Mouse (Mus musculus) midbrain, embryonic 16.5 days (tissue): ENCODE data around the gene Pla2g2c. TPM values are rescaled to one million over a fixed set of nuclear protein-coding genes. Genes with fewer than 3 reads are reported as not detected.
A peak's percentile ranks its signal among the peaks of the same experiment; 100 is the strongest.

Experiments
- ATAC-seq: fragments of 200-750 bp; cut with Nextera tagmentation; 2 replicates; pipeline ENCODE4 v1.8.0; 2017; ENCODE audit warnings: moderate TSS enrichment
- H3K27ac ChIP-seq: fragments of 300-500 bp; sonication (generic); 2 replicates; pipeline ENCODE4 v1.5.1; 2014; ENCODE audit warnings: mild to moderate bottlenecking, low read length, mixed read lengths
- H3K27me3 ChIP-seq: fragments of 300-500 bp; sonication (generic); 2 replicates; pipeline ENCODE4 v1.6.1; 2014; ENCODE audit warnings: low read depth, low read length, mixed read lengths; ENCODE audit not compliant: control insufficient read depth, insufficient read depth
- H3K36me3 ChIP-seq: fragments of 300-500 bp; sonication (generic); 2 replicates; pipeline ENCODE4 v1.6.1; 2014; ENCODE audit warnings: mild to moderate bottlenecking, low read length, moderate library complexity, mixed read lengths; ENCODE audit not compliant: control insufficient read depth, insufficient read depth
- H3K4me1 ChIP-seq: fragments of 300-500 bp; sonication (generic); 2 replicates; pipeline ENCODE4 v1.6.1; 2014; ENCODE audit warnings: mild to moderate bottlenecking, low read length, mixed read lengths; ENCODE audit not compliant: control insufficient read depth, insufficient read depth
- H3K4me2 ChIP-seq: fragments of 300-500 bp; sonication (generic); 2 replicates; pipeline ENCODE4 v1.6.1; 2014; ENCODE audit warnings: mild to moderate bottlenecking, low read length, mixed read lengths
- H3K4me3 ChIP-seq: fragments of 300-500 bp; sonication (generic); 2 replicates; pipeline ENCODE4 v1.5.1; 2014; ENCODE audit warnings: low read depth, mild to moderate bottlenecking, low read length, moderate library complexity, mixed read lengths
- H3K9ac ChIP-seq: fragments of 300-500 bp; sonication (generic); 2 replicates; pipeline ENCODE4 v1.6.1; 2014; ENCODE audit warnings: low read depth, low read length, mixed read lengths
- H3K9me3 ChIP-seq: fragments of 300-500 bp; sonication (generic); replicated peaks from 2 replicates; pipeline ENCODE4 v1.6.1; 2014; ENCODE audit warnings: mild to moderate bottlenecking, low read length, mixed read lengths; ENCODE audit not compliant: control insufficient read depth, poor library complexity, severe bottlenecking
- WGBS: fragments of 180-500 bp; shearing (Covaris S2); extraction: QIAGEN DNeasy Blood & Tissue Kit; methylation state at CpG from one replicate; pipeline ENCODE4 v1.1.7; 2014; 5-methylcytosine and 5-hydroxymethylcytosine counted together
- polyA plus RNA-seq: library from polyadenylated mRNA; unstranded; fragments of >200 nt; fragmentation: Nextera tagmentation; extraction: Ambion mirVana; gene quantifications from 2 replicates; pipeline ENCODE4 v1.2.1, GENCODE M21; 2015

Pla2g2c gene
- polyA plus RNA-seq, 1 experiment from 2014 or later = 0.25 TPM

DNA sequence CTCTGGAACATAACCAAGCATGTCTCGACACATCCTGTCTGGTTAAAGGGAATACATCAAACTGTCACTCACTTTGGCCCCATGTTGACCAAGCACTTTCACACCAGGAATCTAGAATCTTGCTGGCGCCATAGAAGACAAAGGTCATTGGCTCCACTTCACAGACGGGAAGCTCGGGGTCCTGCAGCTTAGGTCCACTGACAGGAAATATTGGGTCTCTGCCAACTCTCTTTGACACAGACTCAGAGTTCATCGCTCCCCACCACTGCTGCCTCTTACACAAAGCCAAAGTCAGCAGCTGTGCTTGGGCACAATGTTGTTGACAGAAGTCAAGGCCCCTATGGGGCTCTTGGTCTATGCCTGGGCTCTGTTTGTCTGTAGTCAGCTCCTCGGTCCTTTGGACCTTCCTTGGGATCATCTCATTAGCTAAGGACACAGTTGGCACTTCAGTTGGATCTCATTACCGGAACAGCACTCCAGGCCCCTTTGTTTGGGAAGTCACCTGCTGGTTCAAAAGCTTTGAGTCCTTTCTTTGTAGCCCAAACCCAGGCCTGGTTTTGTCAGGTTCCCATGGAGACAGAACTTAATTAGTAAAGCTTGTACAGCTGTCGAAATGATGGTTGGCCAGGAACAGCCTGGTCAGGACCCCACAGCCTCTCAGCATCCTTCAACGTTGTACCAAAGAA is 4.6 kb downstream of the Pla2g2c start:
- no peak overlapping the region for H3K27ac ChIP-seq
- WGBS = 19% methylated on average over 9 of the region's 9 CpGs
- peak; percentile 74 for ATAC-seq

GRCm38 (mm10) chr4:138734105-138734504 is 9.5 kb downstream of the Pla2g2c start:
- H3K36me3 ChIP-seq = no peaks in the 10 kb centered on the region
- H3K27me3 ChIP-seq = no peaks in the 10 kb centered on the region
- no peak for ATAC-seq
- no peak overlapping the region for H3K27ac ChIP-seq
- no peak overlapping the region for H3K9ac ChIP-seq
- H3K4me3 ChIP-seq = no peak overlapping the region
- H3K9me3 ChIP-seq = no peaks in the 10 kb centered on the region
- peaks cover 6% of the 10 kb centered on the region for H3K4me1 ChIP-seq
- no peak overlapping the region for H3K4me2 ChIP-seq
- WGBS = 86% methylated on average over 7 of the region's 7 CpGs

More for the DNA sequence above, 4.6 kb downstream of the Pla2g2c start:
- Histone ChIP-seq H3K36me3 (no peaks in the 10 kb centered on the region), H3K4me3 (no peak overlapping the region), H3K9me3 (no peaks in the 10 kb centered on the region), H3K4me2 (no peak overlapping the region), H3K27me3 (no peaks in the 10 kb centered on the region), H3K4me1 (peaks cover 17% of the 10 kb centered on the region), H3K9ac (no peak overlapping the region)

DNA sequence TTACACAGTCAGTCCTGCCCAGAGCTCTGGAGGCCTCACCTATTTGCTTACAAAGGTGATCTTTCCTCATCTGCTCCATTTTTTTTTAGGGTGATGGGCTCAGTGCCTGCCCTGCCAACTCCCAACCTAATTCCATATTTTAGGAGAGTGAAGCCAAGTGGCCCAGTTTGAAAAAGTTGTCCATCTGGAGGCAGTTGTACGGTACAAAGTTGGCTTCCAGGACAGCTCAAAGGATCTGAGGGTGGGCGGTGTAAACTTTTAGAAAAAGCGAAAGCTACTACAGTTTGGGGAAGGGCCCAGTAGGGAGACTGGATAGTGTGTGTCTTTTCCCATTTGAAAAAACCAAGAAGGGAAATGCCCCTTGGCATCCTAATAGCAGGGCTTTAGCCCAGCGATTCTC is 10.3 kb downstream of the Pla2g2c start:
- Histone ChIP-seq H3K36me3 (no peaks in the 10 kb centered on the region), H3K27ac (no peak overlapping the region), H3K27me3 (no peaks in the 10 kb centered on the region), H3K4me3 (no peak overlapping the region), H3K9ac (no peak overlapping the region), H3K4me1 (peaks cover 9% of the 10 kb centered on the region), H3K4me2 (no peak overlapping the region), H3K9me3 (no peaks in the 10 kb centered on the region)
- 92% methylated on average over 4 of the region's 4 CpGs for WGBS
- no peak for ATAC-seq

- no peaks in the 10 kb centered on the region for H3K9me3 ChIP-seq
- no peak within 1 kb of the TSS for H3K4me2 ChIP-seq
- H3K27me3 ChIP-seq = no peaks in the 10 kb centered on the region
- H3K4me3 ChIP-seq = no peak within 1 kb of the TSS
- no peaks in the 10 kb centered on the region for H3K36me3 ChIP-seq
- peaks cover 9% of the 10 kb centered on the region for H3K4me1 ChIP-seq
- WGBS = 70% methylated on average over 7 of the region's 7 CpGs
- no peak within 1 kb of the TSS; the same call in 1 of the 2 replicates for H3K9ac ChIP-seq
- no peak within 1 kb of the TSS for H3K27ac ChIP-seq
- no peak for ATAC-seq
Measured at GRCm38 (mm10) chr4:138737031-138737430, 12.4 kb downstream of the Pla2g2c start, which contains the start of gene Ubxn10. Gene Ubxn10 (minus strand): TSS chr4:138737167.

DNA sequence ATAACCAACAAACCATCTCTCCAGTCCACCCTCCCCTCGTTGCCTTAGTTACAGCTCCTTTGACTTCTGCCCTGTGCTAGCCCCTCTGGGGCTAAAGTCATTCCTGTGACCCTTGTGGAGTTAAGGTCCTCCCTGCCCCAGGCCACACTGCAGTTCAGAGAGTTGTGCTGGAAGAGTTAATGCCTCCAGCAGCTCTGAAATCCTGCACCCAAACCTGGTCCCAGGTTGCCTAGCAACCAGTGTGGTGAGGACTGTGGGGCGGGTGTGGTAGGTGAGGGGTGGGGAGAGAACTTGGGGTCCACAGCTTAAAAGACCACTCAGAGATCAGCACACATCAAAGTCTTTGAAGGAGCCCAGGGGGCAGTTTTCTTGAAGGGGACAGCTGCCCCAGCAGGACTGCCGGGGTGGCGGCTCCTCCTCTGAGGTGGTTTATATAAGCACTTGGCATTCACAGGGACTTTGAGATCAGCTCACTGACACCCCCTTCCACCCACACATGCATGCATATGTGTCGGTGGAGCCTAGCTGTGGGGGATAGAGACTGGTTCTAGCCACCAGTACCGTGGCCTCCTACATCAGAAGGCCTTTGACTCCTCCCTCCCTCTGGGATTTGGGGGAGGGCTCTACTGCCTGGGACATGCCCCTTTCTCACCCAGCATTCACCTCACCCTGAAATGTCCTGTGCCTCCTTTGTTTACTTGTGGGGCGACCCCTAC is 14.7 kb downstream of the Pla2g2c start:
- H3K4me2 ChIP-seq = no peak overlapping the region
- ATAC-seq = no peak

DNA sequence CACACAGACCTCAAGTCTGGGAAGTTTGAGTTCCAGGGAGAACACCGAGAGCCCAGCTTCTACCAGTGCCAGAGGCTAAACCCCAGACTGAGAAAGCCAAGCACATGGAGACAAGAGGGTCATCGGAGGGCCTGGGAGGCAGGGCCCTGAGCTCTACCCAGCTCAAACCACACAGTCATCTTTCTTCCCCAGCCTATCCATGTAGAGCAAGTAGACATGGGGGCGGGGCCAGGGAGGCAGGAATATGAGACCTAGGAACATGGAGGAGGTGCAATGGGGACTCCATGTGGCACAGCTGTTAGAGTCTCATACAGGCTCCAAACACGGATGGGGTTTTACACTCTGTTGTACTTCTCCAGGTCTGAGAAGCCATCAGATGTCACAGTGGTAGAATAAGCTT is 21.3 kb downstream of the Pla2g2c start:
- H3K4me2 ChIP-seq = no peak overlapping the region
- H3K9ac ChIP-seq = no peak overlapping the region
- no peak overlapping the region for H3K27ac ChIP-seq
- H3K4me1 ChIP-seq = 0 out of 2 replicates have a peak, but pooled peaks cover 7% of the 10 kb centered on the region
- H3K27me3 ChIP-seq = no peaks in the 10 kb centered on the region
- no peaks in the 10 kb centered on the region for H3K9me3 ChIP-seq
- no peak overlapping the region for H3K4me3 ChIP-seq
- 60% methylated on average over 4 of the region's 4 CpGs for WGBS
- ATAC-seq = no peak
- no peaks in the 10 kb centered on the region for H3K36me3 ChIP-seq

More for the DNA sequence above, 14.7 kb downstream of the Pla2g2c start:
- Histone ChIP-seq H3K9ac (no peak overlapping the region), H3K27me3 (no peaks in the 10 kb centered on the region), H3K27ac (no peak overlapping the region), H3K9me3 (no peaks in the 10 kb centered on the region), H3K36me3 (no peaks in the 10 kb centered on the region), H3K4me3 (no peak overlapping the region), H3K4me1 (peaks cover 9% of the 10 kb centered on the region)
- WGBS = 11% methylated on average over 7 of the region's 7 CpGs

DNA sequence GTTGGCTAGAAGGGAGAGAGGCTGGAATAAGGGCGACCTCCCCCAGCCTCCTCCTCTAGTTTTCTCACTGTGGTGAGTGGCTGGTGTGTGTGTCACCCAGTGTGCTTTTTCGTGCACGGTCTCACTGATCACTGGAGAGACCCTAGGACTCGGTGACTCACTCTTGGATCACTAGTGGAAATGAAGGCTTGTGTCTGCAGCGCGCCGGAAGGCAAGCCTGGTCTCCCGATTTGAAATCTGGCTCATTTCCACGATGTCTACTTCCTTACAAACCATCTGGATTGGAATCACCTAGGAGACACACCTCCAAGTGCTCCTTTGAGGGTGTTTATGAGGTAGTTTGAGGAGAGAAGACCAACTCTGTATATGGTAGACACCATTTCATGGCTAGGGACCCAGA is 22.3 kb downstream of the Pla2g2c start:
- H3K36me3 ChIP-seq = no peaks in the 10 kb centered on the region
- 91% methylated on average over 9 of the region's 9 CpGs for whole genome bisulfite sequencing
- no peak for ATAC-seq
- no peak overlapping the region for H3K4me3 ChIP-seq
- no peaks in the 10 kb centered on the region for H3K27me3 ChIP-seq
- no peak overlapping the region for H3K4me2 ChIP-seq
- H3K27ac ChIP-seq = no peak overlapping the region
- H3K9me3 ChIP-seq = no peaks in the 10 kb centered on the region
- no peak overlapping the region for H3K9ac ChIP-seq
- H3K4me1 ChIP-seq = 0 out of 2 replicates have a peak, but pooled peaks cover 7% of the 10 kb centered on the region

DNA sequence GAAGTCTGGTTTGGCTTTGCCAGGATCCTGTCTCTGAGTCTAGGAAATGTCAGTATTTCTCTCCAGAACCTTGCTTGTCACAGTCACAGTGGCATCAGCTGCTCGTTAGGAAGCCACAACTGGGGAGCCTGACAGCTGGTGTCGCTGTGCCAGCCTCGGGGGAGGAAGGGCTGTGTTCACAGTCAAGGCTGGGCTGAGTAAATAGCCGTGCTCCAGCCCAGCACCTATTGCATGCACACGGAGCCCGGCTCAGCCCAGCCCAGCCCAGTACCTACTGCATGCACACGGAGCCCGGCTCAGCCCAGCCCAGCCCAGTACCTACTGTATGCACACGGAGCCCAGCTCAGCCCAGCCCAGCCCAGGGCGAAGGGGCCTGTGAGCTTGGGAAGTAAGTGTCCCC is 23.3 kb downstream of the Pla2g2c start:
- H3K27ac ChIP-seq = 0 out of 2 replicates have a peak overlapping the region, but pooled peaks have one; percentile 17
- 0 out of 2 replicates have a peak, but pooled peaks cover 7% of the 10 kb centered on the region for H3K4me1 ChIP-seq
- 0 out of 2 replicates have a peak overlapping the region, but pooled peaks have one; percentile 25 for H3K9ac ChIP-seq
- 55% methylated on average over 10 of the region's 10 CpGs for WGBS
- peak; percentile 63; the same call in 1 of the 2 replicates for ATAC-seq
- H3K36me3 ChIP-seq = no peaks in the 10 kb centered on the region
- no peak overlapping the region for H3K4me3 ChIP-seq
- H3K27me3 ChIP-seq = no peaks in the 10 kb centered on the region
- H3K4me2 ChIP-seq = no peak overlapping the region
- H3K9me3 ChIP-seq = no peaks in the 10 kb centered on the region
